Mouse (Mus musculus) megakaryocyte-erythroid progenitor cell, adult 5-6 weeks (primary cell): ENCODE data around the gene Rnf121. TPM values are rescaled to one million over a fixed set of nuclear protein-coding genes. Genes with fewer than 3 reads are reported as not detected.
"Not testable (repeated sequence)": the region's sequence is repeated elsewhere in the genome, so short reads cannot be mapped to it uniquely, and the experiment has no call there.

Experiments used
- ATAC-seq: replicated peaks from 2 replicates; pipeline ENCODE4 v1.8.0; 2016; ENCODE audit warnings: mild to moderate bottlenecking, inconsistent platforms; ENCODE audit not compliant: severe bottlenecking, poor library complexity, low FRiP score, low TSS enrichment
- total RNA-seq, 2 experiments: library from RNA; stranded (forward) in 1 of 2; stranded (reverse) in 1 of 2; fragments of 200-1000, 215-1000 nt in 1 of 2; fragments of >200 nt in 1 of 2; fragmentation: Nextera tagmentation in 1 of 2; gene quantifications; 2 replicates each; pipeline ENCODE4 v1.2.3; 2014 to 2017

Rnf121 gene
- total RNA-seq, 2 experiments from 2014 or later: 11.2 to 12.6 TPM

- peak; percentile 82 for ATAC-seq
Observed at GRCm38 (mm10) chr7:102076714-102077296, 11.5 kb upstream of the Rnf121 start.

DNA sequence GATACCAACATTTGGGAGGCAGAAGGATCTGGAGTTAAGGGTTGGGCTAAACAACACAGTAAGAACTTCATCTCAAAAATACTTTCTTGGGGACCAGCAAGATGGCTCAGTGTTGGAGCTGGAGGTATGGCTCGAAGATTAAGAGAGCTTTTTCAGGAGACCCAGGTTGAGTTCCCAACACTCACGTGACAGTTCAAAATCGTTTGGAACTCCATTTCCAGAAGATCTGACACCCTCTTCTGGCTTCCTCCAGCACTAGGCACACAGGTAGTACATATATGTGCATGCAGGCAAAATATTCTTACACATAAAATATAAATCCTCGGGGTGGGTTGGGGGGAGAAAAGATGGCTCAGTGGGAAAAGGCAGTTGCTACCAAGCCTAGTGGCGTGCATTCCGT is 1.1 kb upstream of the Rnf121 start:
- ATAC-seq: no peak

DNA sequence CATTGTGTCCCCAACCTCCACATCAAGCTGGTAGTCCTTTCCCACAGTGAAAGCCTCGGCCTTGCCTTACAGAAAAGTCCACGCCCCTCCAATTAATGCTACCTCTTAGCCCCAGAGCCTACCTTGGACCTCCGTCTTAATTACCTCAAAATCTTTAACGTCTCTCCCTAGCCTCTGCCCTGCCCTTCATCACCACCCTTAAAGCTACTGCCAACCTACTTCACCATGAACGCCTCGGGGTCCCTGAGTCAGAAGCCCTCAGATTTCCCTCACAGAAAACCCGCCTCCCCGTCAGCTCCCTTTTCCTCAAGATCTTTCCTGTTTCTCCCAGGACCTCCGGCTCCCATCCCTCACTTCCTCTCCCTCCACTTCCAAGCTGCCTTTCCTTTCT is 619 bp downstream of the Rnf121 start:
- no peak for ATAC-seq

DNA sequence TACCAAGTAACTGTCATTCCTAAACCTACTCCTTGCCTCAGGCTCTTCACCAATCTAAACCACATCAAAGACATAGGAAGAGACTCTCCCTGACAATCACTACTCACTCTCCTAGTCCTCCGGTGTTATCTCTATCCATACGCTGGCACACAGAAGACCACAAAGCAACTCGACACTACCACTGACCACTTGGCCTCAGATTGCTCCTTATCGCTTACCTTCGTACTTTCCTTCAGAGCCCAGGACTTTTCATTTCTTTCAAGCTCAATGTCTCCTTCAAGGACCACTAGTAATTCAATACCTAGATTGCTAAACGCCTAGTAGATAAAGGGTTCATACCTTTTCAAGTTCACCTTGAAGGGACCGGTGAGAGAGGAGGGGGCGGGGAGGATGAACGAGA is 1.4 kb downstream of the Rnf121 start:
- ATAC-seq: no peak

- no peak for ATAC-seq
Observed at GRCm38 (mm10) chr7:102062203-102062602, 3.1 kb downstream of the Rnf121 start.

DNA sequence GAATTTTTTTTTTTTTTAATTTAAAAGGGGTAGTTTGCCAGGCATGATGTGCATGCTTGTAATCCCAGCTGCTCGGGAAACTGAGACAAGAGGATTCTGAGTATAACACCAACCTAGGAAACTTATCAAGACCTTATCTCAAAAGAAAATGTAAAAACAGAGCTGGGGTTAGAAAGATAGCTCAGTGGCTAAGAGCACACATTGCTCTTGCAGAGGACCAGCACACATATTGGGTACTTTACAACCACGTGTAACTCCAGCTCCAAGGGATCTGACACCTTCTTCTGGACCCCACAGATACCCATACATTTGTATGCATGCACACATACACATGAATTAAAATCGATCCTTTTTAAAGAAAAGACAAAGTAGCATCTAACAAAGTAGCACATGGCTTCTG is 3.9 kb downstream of the Rnf121 start:
- ATAC-seq: no peak

DNA sequence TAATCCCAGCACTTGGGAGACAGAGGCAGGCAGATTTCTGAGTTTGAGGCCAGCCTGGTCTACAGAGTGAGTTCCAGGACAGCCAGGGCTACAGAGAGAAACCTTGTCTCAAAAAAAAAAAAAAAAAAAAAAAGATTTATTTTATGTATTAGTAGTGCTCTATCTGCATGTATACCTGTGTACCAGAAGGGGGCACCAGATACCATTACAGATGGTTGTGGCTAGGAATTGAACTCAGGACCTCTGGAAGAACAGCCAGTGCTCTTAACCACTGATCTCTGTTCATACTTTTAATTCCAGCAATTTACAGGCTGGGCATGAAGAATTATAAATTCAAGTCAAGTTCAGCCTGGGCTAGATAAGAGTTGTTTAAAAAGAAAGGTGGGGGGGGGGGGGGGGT is 16.7 kb downstream of the Rnf121 start:
- ATAC-seq: not testable (repeated sequence)

GRCm38 (mm10) chr7:102042314-102042713 is 23.0 kb downstream of the Rnf121 start:
- no peak for ATAC-seq

DNA sequence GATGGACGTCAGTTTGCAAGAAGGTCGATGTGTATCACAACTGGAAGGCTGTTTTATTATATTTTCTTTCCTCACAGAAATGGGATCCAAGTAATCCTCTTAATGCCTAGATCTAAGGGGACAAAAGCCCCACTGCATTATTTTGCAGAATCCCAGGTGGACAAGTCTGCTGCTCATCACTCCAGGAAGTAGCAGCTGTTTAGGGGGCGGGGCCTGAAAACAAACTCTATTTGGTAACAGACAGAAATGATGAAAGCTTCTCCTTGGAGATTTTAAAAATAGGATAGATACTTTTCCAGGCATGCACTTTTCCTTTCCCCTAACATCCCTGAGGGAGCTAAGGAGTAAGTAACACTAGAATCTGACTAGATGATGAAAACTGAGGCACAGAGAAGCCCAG is 28.0 kb downstream of the Rnf121 start:
- no peak for ATAC-seq

GRCm38 (mm10) chr7:102035534-102035933 is 29.7 kb downstream of the Rnf121 start:
- no peak for ATAC-seq

GRCm38 (mm10) chr7:102034904-102035303 is 30.4 kb downstream of the Rnf121 start:
- no peak for ATAC-seq

DNA sequence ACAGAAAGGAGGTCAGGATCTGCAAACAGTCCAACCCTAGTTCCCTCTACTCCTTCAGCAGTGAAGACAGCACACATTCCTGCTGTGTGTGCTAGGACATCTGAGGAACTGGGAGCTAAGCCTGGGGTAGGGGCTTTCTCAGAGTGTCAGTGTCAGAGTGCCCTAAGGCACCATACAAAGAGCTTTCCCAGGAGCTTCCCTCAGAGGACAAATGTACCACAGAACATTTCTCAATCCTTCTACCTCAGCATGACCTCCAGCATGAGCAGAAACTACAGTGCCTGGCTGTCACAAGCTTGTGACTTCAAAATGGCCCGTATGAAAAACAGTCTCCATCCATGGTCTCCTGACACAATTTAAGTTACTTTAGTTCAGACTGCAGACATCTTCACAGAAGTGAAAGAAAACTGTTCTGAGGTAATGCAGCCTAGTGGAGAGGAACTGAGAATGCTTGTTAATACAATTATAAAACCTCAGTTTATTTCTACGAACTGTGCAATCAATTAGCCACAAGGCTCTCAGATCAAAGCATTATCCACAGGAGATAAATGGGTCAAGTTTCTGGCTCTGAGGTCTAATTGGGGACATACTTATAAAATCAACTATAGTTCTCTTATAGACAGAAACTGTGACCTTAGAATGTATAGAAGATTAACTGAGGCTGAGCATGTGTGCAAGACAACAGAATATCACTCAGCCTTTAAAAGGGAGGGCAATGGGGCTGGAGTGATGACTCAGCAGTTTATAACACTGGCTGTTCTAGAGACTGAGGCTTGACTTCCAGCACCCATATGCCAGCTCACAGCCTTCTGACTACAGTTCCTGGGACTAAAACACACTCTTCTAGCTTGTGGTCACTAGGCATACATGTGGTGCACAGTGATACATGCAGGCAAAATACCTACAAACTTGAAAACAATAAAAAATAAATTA is 39.8 kb downstream of the Rnf121 start:
- no peak; the same call in 1 of the 2 replicates for ATAC-seq

- ATAC-seq: no peak
Observed at GRCm38 (mm10) chr7:102023821-102024220, 41.4 kb downstream of the Rnf121 start.

GRCm38 (mm10) chr7:102020934-102021333 is 44.3 kb downstream of the Rnf121 start:
- not testable (repeated sequence) for ATAC-seq

DNA sequence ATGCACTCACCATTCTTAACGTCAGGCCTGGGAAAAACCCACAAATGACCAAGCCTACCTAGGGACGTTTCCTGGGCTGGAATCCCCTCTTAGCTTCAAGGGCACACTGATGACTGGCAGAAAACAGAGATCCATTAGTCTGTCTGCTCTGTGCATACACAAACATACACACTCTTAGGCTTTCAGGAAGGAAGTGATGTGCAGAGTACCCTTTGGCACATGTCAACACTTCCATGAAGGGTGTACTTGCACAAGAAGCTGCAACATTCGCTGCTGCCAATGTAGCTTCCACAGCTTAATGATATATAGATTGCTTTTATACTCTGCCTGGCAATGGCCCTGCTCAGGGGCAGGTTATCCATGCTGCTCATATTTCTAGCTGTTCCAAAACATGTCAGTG is 45.9 kb downstream of the Rnf121 start:
- ATAC-seq: no peak

DNA sequence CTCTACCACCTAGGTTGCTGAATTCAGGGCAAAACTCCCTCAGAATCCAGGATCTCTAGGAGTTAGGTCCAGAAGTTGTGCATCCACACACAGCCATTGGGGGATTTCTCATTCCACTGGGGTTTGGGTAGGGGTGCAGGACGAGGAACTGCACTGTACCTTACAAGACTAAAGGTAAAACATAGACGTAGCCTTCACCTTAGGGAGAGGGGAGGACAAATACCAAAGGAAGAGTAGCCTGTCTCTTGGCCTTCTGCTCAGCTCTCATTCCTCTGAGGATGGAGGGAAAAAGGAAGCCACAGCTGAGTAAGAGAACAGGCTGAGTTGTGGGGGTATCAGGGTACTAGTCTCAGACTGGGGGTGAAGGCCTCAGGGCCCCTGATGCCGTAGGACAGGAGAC is 46.7 kb downstream of the Rnf121 start, which contains the start of gene Il18bp:
TSS of gene Il18bp (minus strand) at position 101 of the 400 bp plus-strand sequence.
- ATAC-seq: no peak

DNA sequence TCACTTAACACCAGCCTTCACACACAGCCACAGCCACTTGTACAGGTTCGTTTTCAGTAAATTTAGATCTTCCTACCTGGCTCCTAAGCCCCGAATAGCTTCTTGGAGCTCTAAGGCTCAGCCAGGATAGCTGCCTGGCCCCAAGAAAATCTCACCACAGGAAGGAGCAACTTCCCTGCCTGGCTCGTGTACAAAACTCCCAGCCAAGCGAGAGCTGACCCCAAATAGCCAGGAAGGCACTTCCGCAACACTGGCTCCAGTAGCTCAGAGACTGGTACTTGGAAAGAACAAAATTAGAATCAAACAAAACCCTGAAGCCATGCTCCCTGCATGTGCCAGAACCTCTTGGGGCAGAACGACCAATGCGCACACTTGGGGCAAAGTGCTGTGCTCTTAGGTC is 47.2 kb downstream of the Rnf121 start:
- ATAC-seq: no peak

DNA sequence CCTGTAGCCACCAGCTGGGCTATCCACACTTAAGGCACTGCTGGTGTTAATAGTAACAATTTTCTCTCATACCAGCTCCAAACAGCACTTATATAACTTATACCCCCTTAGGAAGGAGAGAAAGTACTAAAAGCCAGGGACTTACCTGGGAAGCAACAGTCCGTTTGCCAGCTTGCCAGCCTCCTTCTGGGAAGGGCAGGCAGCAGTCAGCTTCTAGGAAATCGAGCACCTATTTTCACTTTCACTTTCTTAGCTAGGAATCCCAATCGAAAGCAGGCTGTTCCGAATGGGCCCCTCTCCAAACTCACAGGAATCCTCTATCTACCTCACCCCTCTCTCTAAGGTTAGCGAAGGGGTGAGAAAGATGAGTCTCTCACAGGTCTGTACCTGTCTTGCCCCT is 47.8 kb downstream of the Rnf121 start:
- no peak for ATAC-seq

- no peak for ATAC-seq
Observed at GRCm38 (mm10) chr7:102016936-102017335, 48.3 kb downstream of the Rnf121 start.

DNA sequence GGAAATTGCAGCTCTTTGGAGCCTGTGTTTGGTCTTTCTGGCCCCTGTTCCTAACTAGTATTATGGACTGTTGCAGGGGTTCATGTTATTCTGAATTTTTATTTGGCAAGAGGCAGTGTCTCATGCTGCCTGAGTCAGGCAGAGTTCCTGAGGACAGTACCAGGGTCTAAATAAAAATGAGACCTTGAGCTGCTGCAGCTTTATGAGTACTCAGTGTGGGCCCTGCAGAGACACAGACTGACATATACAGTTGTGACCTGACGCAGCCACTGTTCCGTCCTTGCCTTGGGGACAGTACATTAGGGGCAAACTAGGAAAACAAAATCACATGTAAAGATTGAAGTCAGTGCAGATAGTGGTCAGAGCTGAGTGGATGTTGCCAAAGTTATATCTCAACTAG is 50.3 kb downstream of the Rnf121 start:
- no peak for ATAC-seq

- no peak for ATAC-seq
Observed at GRCm38 (mm10) chr7:102013416-102013815, 51.9 kb downstream of the Rnf121 start.
